Mouse (Mus musculus) cerebellum, adult 2 months (tissue): ENCODE measurements around the gene Spdye4b.

Source experiments
- CTCF ChIP-seq: fragments of 200-500 bp; IDR thresholded peaks from 2 replicates; pipeline ENCODE4 v1.5.1; 2011; ENCODE audit warnings: low read depth, mild to moderate bottlenecking, control low read depth, low read length, moderate library complexity, borderline replicate concordance; ENCODE audit not compliant: insufficient read depth
- POLR2A ChIP-seq: fragments of 200-500 bp; IDR thresholded peaks from 2 replicates; pipeline ENCODE4 v1.6.1; 2011; ENCODE audit warnings: low read length, control low read depth, borderline replicate concordance; ENCODE audit not compliant: insufficient read depth

DNA sequence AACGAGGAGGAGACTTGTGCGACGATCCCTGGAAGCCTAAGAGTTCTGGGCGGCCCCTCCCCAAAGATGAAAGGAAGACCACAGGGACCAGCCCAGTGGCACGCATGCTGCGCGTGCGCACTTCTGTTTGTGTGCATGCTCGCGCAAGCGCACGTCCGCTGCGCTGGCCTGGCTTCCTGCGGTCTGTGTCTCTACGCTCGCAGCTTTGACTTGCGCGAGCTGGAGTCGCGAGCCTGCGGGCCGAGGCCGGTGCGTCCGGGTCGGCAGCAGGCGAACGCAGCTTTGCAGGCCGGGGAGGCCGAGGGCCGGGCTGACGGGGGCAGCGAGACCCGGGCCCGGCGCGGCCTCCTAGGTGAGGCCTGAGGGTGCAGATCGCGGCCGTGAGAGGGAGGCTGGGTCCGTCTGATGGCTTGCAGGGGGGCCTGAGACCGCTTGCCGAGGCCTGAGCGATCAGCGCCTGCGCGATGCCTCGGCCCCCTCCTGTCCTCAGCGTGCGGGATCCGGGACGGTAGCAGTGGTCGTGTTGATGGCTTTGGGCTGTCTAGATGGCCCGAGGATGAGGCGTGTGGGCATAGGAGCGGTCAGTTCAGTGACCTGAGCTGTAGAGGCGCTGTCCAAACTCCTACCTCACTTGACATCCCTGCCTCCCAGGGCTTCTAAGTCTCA is 54.3 kb downstream of the Spdye4b start, which contains the start of gene Zfp12:
- TF ChIP-seq CTCF = peak; percentile 54; the same call in 1 of the 2 replicates
- peak; percentile 82 for TF ChIP-seq POLR2A
